Mouse (Mus musculus): ENCODE results near the gene Spo11. TPM values are rescaled to one million over a fixed set of nuclear protein-coding genes. Genes with fewer than 3 reads are reported as not detected.
A peak's percentile ranks its signal among the peaks of the same experiment; 100 is the strongest.

The Spo11 gene
- polyA plus RNA-seq, 1 experiment from 2014 or later = 0.31 TPM

GRCm38 (mm10) chr2:173026286-173026685 is 48.8 kb downstream of the Spo11 start:
- H3K36me3 ChIP-seq = 0 out of 2 replicates have a peak, but pooled peaks cover 10% of the 10 kb centered on the region
- H3K27me3 ChIP-seq (replicated peaks) = no peaks in the 10 kb centered on the region
- WGBS = 66% methylated on average over 5 of the region's 5 CpGs
- H3K27ac ChIP-seq = peak overlapping the region; percentile 77
- no peak for ATAC-seq (ENCODE audit: insufficient read depth, low FRiP score, low read depth)
- H3K9me3 ChIP-seq = no peaks in the 10 kb centered on the region
- H3K9ac ChIP-seq = no peak overlapping the region
- peaks cover 60% of the 10 kb centered on the region for H3K4me1 ChIP-seq
- no peak overlapping the region for H3K4me3 ChIP-seq (replicated peaks)
- peak overlapping the region; percentile 25 for H3K4me2 ChIP-seq

DNA sequence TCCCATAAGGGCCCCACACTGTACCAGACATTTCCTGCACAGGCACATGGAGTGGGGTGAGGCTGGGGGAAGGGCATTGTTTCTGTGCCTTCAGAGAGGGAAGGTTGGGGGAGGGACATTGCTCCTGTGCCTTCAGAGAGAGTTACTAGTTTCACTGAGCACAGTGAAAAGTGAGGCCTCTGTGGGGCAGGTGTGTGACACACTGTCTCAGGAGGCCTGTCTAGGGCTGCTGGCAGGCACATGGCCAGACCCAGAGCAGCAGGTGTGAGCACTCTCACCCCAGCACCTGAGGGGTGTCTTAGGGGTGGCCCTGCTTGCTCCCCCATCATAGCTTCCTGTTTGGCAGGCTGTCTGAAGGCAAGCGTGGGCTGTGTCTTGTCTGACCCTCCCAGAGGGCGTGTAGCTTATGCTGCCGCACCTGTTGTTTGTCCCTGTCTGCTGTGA is 49.2 kb downstream of the Spo11 start:
- peak; percentile 27 for ATAC-seq (ENCODE audit: insufficient read depth, low FRiP score, low read depth)
- 44% methylated on average over 3 of the region's 3 CpGs for WGBS
- H3K36me3 ChIP-seq = peaks cover 10% of the 10 kb centered on the region; the same call in 1 of the 2 replicates
- H3K9me3 ChIP-seq = no peaks in the 10 kb centered on the region
- H3K4me1 ChIP-seq = peaks cover 61% of the 10 kb centered on the region
- peak overlapping the region; percentile 25 for H3K4me2 ChIP-seq
- H3K27ac ChIP-seq = peak overlapping the region; percentile 77
- H3K4me3 ChIP-seq (replicated peaks) = no peak overlapping the region
- H3K9ac ChIP-seq = no peak overlapping the region
- H3K27me3 ChIP-seq (replicated peaks) = no peaks in the 10 kb centered on the region

DNA sequence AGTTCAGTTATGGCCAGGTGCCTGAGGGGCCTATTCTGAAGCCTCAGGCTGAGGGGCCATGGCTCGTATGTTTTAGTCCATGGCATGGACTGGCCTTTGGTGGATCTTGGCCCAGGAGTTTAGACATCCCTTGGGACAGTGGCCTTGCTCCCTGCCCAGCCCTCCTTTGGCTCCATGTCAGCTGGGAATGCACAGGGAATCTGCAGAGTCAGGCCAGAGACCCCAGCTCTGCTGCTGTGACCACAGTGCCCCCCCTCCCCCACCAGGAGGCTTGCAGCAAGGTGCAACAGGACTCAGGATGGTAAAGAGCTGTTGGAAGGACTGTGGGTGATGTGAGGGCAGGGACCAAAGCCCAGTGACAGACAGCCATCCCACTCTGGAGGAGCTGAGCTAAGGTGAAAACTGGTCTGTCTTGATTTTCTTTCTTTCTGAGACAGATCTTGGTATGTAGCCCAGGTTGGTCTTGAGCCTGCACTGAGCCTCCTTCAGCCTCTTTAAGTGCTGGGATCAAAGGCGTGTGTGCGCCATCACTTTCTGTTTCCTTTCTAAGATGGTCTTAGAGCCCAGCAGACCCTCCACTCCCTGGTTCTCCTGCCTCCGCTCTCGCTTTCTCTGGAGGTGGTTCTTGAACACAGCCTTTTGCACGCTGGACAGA is 49.8 kb downstream of the Spo11 start:
- H3K4me2 ChIP-seq = 0 out of 2 replicates have a peak overlapping the region, but pooled peaks have one; percentile 25
- H3K4me1 ChIP-seq = peaks cover 61% of the 10 kb centered on the region

DNA sequence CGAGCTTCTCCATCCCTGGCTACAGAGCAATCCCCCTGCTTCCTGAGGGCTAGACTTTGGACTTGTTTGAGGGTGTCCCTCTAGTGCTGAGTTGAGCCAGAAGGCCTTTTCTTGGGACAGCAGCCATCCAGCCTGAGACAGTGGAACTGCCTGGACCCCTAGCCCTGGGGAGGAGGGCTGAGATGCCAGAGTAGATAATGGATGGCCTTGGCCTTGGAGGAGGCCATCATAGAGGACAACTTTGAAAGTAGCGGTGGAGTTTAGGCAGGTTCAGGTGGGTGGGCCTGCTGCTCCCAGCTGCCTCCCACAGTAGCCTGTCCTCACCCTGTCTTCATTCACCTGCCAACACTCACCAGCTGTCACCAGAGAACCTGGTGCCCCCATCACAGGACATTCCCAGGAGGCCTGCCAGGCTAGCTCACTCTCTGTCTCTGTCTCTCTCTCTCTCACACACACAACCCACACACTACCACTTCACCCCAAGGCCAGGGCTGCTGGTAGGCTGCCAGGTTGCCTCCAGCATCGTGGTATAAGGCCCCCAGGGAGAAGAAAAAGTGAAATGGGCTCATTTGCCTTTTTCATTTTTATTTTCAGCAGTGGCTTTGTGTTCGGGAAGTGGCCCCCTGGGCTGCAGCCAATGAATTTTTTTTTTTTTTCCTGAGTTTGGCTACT is 50.5 kb downstream of the Spo11 start:
- WGBS = 65% methylated on average over 4 of the region's 4 CpGs
- no peak overlapping the region for H3K4me3 ChIP-seq (replicated peaks)
- H3K9me3 ChIP-seq = no peaks in the 10 kb centered on the region
- no peak for ATAC-seq (ENCODE audit: insufficient read depth, low FRiP score, low read depth)
- peaks cover 57% of the 10 kb centered on the region for H3K4me1 ChIP-seq
- H3K4me2 ChIP-seq = no peak overlapping the region
- no peaks in the 10 kb centered on the region for H3K27me3 ChIP-seq (replicated peaks)
- H3K36me3 ChIP-seq = peaks cover 14% of the 10 kb centered on the region; the same call in 1 of the 2 replicates
- peak overlapping the region; percentile 77; the same call in 1 of the 2 replicates for H3K27ac ChIP-seq
- no peak overlapping the region for H3K9ac ChIP-seq

More for the DNA sequence above, 49.8 kb downstream of the Spo11 start:
- Histone ChIP-seq H3K9ac (no peak overlapping the region), H3K4me3 (replicated peaks) (no peak overlapping the region), H3K27me3 (replicated peaks) (no peaks in the 10 kb centered on the region), H3K9me3 (no peaks in the 10 kb centered on the region), H3K36me3 (peaks cover 14% of the 10 kb centered on the region; the same call in 1 of the 2 replicates), H3K27ac (peak overlapping the region; percentile 77)
- 83% methylated on average over 6 of the region's 6 CpGs for WGBS
- no peak for ATAC-seq (ENCODE audit: insufficient read depth, low FRiP score, low read depth)

GRCm38 (mm10) chr2:173028508-173029031 is 51.1 kb downstream of the Spo11 start:
- peaks cover 14% of the 10 kb centered on the region; the same call in 1 of the 2 replicates for H3K36me3 ChIP-seq
- H3K27me3 ChIP-seq (replicated peaks) = no peaks in the 10 kb centered on the region
- ATAC-seq (ENCODE audit: insufficient read depth, low FRiP score, low read depth) = no peak
- H3K9ac ChIP-seq = no peak overlapping the region
- no peak overlapping the region for H3K27ac ChIP-seq
- H3K9me3 ChIP-seq = no peaks in the 10 kb centered on the region
- 86% methylated on average over 3 of the region's 3 CpGs for WGBS
- H3K4me1 ChIP-seq = peaks cover 51% of the 10 kb centered on the region
- H3K4me2 ChIP-seq = no peak overlapping the region
- H3K4me3 ChIP-seq (replicated peaks) = no peak overlapping the region

DNA sequence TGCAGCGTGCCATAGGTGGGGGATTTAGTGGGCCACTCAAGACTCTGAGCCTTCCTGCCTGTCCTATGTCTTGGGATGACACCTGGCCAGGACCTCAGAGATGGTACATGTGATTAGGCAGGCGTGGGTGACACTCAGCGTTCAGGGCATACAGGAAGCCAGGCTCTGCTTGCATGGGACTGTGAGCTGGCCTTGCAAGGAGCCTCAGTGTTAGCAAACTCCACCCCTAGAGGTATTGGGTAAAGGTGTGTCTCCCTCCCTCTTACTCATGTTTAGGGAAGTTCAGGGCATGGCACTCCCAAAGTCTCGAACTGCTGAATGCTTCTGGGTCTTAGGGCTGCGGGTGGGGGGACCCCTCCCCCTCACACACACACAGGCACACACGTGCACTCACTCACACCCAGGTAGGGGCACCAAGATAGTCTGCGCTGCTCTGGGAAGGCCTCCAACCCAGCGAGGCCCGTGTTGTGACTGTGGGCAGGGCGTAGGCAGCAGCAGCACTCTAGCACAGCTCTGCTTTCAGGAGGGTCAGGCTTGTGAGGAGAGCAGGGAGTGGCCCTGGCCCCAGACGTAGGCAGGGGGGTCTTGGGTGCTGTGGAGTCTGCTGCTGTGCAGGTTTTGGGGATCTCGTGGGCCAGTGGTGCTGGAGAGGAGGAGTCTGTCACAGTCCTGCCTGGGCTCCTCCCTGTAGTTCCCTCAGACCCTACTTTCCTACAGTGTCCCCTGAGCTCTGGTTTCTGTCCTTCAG is 53.3 kb downstream of the Spo11 start:
- Histone ChIP-seq H3K36me3 (peaks cover 18% of the 10 kb centered on the region; the same call in 1 of the 2 replicates), H3K9me3 (no peaks in the 10 kb centered on the region), H3K27ac (peak overlapping the region; percentile 77), H3K4me1 (peaks cover 34% of the 10 kb centered on the region), H3K9ac (no peak overlapping the region), H3K4me3 (replicated peaks) (no peak overlapping the region), H3K4me2 (0 out of 2 replicates have a peak overlapping the region, but pooled peaks have one; percentile 15), H3K27me3 (replicated peaks) (no peaks in the 10 kb centered on the region)
- WGBS = 59% methylated on average over 12 of the region's 12 CpGs
- ATAC-seq (ENCODE audit: insufficient read depth, low FRiP score, low read depth) = peak; percentile 62

GRCm38 (mm10) chr2:173033531-173033930 is 56.0 kb downstream of the Spo11 start:
- no peak for ATAC-seq (ENCODE audit: insufficient read depth, low FRiP score, low read depth)
- no peaks in the 10 kb centered on the region for H3K27me3 ChIP-seq (replicated peaks)
- no peaks in the 10 kb centered on the region for H3K9me3 ChIP-seq
- H3K4me3 ChIP-seq (replicated peaks) = no peak overlapping the region
- no peak overlapping the region for H3K9ac ChIP-seq
- no peak overlapping the region for H3K4me2 ChIP-seq
- H3K36me3 ChIP-seq = peaks cover 18% of the 10 kb centered on the region; the same call in 1 of the 2 replicates
- WGBS = 85% methylated on average over 13 of the region's 13 CpGs
- no peak overlapping the region for H3K27ac ChIP-seq
- H3K4me1 ChIP-seq = 0 out of 2 replicates have a peak, but pooled peaks cover 10% of the 10 kb centered on the region

DNA sequence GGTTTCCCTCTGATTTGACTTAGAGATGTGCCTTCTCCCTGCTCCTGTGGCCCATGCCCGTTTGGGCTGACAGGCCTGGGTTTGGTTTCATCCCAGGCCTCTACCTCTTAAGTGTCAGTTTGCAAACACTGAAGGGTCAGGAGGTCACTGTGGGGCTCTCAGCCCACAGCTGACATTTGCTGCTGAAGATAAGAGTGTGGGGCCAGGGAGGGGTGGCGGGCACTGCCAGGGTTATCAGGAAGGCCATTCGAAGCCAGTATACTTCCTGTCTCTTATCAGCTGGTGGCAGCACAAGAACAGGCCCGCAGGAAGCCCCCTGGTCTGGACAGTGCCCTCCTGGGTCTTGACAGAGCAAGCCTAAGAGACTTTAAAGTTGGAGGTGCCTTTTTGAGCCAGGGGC is 57.5 kb downstream of the Spo11 start:
- no peak overlapping the region for H3K9ac ChIP-seq
- H3K27ac ChIP-seq = 0 out of 2 replicates have a peak overlapping the region, but pooled peaks have one; percentile 3
- H3K4me2 ChIP-seq = no peak overlapping the region
- no peaks in the 10 kb centered on the region for H3K9me3 ChIP-seq
- peak; percentile 42; the same call in 1 of the 2 replicates for ATAC-seq (ENCODE audit: insufficient read depth, low FRiP score, low read depth)
- H3K27me3 ChIP-seq (replicated peaks) = no peaks in the 10 kb centered on the region
- H3K36me3 ChIP-seq = peaks cover 12% of the 10 kb centered on the region; the same call in 1 of the 2 replicates
- 33% methylated on average over 4 of the region's 4 CpGs for WGBS
- 0 out of 2 replicates have a peak, but pooled peaks cover 9% of the 10 kb centered on the region for H3K4me1 ChIP-seq
- H3K4me3 ChIP-seq (replicated peaks) = no peak overlapping the region

- Histone ChIP-seq H3K4me3 (replicated peaks) (no peak overlapping the region), H3K4me1 (0 out of 2 replicates have a peak, but pooled peaks cover 9% of the 10 kb centered on the region), H3K27ac (no peak overlapping the region), H3K4me2 (no peak overlapping the region), H3K9me3 (no peaks in the 10 kb centered on the region), H3K9ac (no peak overlapping the region), H3K27me3 (replicated peaks) (no peaks in the 10 kb centered on the region), H3K36me3 (peaks cover 12% of the 10 kb centered on the region; the same call in 1 of the 2 replicates)
- ATAC-seq (ENCODE audit: insufficient read depth, low FRiP score, low read depth) = no peak
- WGBS = 82% methylated on average over 5 of the region's 5 CpGs
These were observed 58.2 kb downstream of the Spo11 start for GRCm38 (mm10) chr2:173035653-173036052.

DNA sequence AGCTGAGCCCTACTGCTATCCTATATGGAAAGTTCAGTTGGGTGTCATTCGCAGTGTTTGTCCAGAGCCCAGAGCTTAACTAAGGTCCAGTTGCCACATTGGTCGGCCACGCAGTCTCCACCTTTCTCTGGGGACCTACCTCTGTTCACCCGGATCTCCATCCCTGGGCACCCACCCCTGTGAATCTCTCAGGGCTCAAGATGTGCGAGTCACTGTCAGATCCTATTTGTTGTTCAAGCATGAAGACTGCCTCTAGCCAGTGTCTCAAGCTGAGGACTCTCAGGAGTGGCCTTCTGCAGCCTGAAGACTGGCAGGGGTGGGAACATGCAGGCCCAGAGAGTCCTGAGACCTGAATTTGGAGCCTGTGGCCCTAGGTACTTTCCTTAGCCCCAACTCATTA is 58.6 kb downstream of the Spo11 start:
- H3K27me3 ChIP-seq (replicated peaks) = no peaks in the 10 kb centered on the region
- H3K27ac ChIP-seq = no peak overlapping the region
- no peaks in the 10 kb centered on the region for H3K9me3 ChIP-seq
- WGBS = 90% methylated on average over 5 of the region's 5 CpGs
- no peak overlapping the region for H3K4me3 ChIP-seq (replicated peaks)
- no peak for ATAC-seq (ENCODE audit: insufficient read depth, low FRiP score, low read depth)
- H3K36me3 ChIP-seq = peaks cover 12% of the 10 kb centered on the region; the same call in 1 of the 2 replicates
- H3K4me1 ChIP-seq = 0 out of 2 replicates have a peak, but pooled peaks cover 7% of the 10 kb centered on the region
- no peak overlapping the region for H3K9ac ChIP-seq
- H3K4me2 ChIP-seq = no peak overlapping the region

GRCm38 (mm10) chr2:173036611-173037010 is 59.1 kb downstream of the Spo11 start:
- Histone ChIP-seq H3K27me3 (replicated peaks) (no peaks in the 10 kb centered on the region), H3K4me1 (0 out of 2 replicates have a peak, but pooled peaks cover 4% of the 10 kb centered on the region), H3K4me3 (replicated peaks) (no peak overlapping the region), H3K27ac (no peak overlapping the region), H3K4me2 (no peak overlapping the region), H3K9me3 (no peaks in the 10 kb centered on the region), H3K9ac (no peak overlapping the region), H3K36me3 (peaks cover 12% of the 10 kb centered on the region; the same call in 1 of the 2 replicates)
- WGBS = 55% methylated on average over 4 of the region's 4 CpGs
- ATAC-seq (ENCODE audit: insufficient read depth, low FRiP score, low read depth) = no peak
